Mouse (Mus musculus): Measurements from ENCODE around the gene Gm10447. TPM values are rescaled to one million over a fixed set of nuclear protein-coding genes. Genes with fewer than 3 reads are reported as not detected.
"Not testable (repeated sequence)": the region's sequence is repeated elsewhere in the genome, so short reads cannot be mapped to it uniquely, and the experiment has no call there.

The Gm10447 gene
- polyA plus RNA-seq, 1 experiment from 2014 or later: 0.22 TPM

DNA sequence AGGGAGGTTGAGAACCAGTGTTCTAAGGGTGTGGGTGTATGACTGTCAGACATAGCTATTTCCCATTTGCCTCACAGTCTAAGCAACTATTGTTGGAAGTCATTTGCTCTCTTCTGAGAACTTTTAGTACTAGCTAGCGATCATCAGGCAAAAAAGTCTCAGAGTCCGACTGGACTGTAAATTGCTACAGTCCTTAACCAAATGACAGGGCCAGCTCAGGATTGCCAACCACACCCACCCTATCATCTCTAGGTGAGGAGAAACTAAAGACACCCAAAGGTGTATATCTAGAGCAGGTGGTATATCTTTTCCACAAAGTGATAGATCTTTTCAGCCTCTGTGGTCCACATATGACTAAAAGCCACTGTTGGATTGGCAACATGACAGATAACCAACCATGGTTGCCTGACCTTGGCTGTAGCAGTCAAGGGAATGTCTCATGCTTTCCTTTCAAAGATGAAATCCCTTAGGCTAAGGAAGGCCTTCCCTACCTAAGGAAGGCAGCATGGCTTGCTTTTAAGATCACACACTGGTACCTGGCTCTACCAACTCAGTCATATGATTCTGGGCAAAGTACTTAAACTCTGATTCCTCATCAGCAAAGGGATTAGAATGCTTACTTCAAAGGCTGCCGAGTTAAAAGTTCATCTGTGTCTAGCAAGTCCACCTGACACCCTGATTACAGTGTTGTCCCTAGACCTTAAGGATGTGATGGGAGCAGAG, 28.8 kb downstream of the Gm10447 start:
- Histone ChIP-seq H3K27me3 (ENCODE audit: control insufficient read depth, insufficient read depth, low read depth, low read length) (no peaks in the 10 kb centered on the region), H3K4me2 (ENCODE audit: low read depth, low read length) (no peak overlapping the region), H3K4me1 (ENCODE audit: control insufficient read depth, low read depth, low read length) (peaks cover 30% of the 10 kb centered on the region), H3K27ac (ENCODE audit: low read length) (no peak overlapping the region), H3K9me3 (replicated peaks; ENCODE audit: control insufficient read depth, low read length) (no peaks in the 10 kb centered on the region), H3K9ac (ENCODE audit: low read depth, low read length) (no peak overlapping the region), H3K4me3 (ENCODE audit: low read depth, low read length) (no peak overlapping the region), H3K36me3 (ENCODE audit: control insufficient read depth, insufficient read depth) (peaks cover 12% of the 10 kb centered on the region)
- WGBS (ENCODE audit: insufficient replicate concordance): 76% methylated on average over 3 of the region's 3 CpGs
- ATAC-seq (ENCODE audit: low read depth): no peak

DNA sequence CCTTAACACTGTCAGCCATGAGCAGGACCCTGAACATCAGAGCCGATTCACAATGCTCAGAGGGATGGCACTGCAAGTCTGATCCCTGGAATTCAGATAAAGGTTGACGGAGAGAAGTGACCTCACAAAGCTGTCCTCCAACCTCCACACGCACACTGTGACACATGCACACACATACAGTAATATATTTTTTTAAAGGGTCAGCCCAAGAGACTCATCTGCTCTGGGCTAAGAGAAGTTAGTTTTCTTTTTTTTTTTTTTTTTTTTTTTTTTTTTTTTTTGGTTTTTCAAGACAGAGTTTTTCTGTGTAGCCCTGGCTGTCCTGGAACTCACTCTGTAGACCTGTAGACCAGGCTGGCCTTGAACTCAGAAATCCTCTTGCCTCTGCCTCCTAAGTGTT, 30.0 kb downstream of the Gm10447 start:
- not testable (repeated sequence) for H3K4me3 ChIP-seq (ENCODE audit: low read depth, low read length); H3K27me3 ChIP-seq (ENCODE audit: control insufficient read depth, insufficient read depth, low read depth, low read length); H3K27ac ChIP-seq (ENCODE audit: low read length); H3K4me2 ChIP-seq (ENCODE audit: low read depth, low read length); H3K9ac ChIP-seq (ENCODE audit: low read depth, low read length); H3K9me3 ChIP-seq (replicated peaks; ENCODE audit: control insufficient read depth, low read length); ATAC-seq (ENCODE audit: low read depth)
- peaks cover 12% of the 10 kb centered on the region for H3K36me3 ChIP-seq (ENCODE audit: control insufficient read depth, insufficient read depth)
- peaks cover 17% of the 10 kb centered on the region for H3K4me1 ChIP-seq (ENCODE audit: control insufficient read depth, low read depth, low read length)
- WGBS (ENCODE audit: insufficient replicate concordance): 77% methylated on average over 3 of the region's 3 CpGs

DNA sequence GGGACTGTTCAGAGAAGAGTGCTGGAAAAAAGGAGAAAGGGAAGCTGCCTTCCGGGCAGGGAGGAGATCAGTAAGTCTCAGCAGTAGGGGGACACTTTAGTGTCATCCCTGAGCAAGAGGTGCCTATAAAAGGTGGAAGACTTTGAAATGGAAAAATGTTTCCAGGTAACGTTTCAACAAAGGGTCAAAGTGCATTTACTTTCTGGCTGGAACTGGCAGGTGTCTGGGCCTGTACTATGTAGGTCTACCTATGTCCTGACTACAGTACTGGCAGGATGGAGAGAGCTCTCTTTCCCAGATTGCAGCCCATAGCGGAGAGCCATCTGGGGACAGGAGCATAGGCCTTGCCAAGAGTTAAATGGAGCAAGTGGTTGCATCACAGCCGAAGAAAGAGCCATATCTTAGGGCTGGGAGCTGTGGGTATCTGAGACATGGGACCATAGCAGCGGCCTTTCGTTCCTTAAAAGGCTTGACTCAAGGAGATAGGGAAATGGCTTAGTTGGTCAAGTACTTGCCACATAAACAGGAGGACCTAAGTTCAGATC, 31.1 kb downstream of the Gm10447 start:
- Histone ChIP-seq H3K4me1 (ENCODE audit: control insufficient read depth, low read depth, low read length) (peaks cover 9% of the 10 kb centered on the region), H3K9me3 (replicated peaks; ENCODE audit: control insufficient read depth, low read length) (no peaks in the 10 kb centered on the region), H3K27me3 (ENCODE audit: control insufficient read depth, insufficient read depth, low read depth, low read length) (no peaks in the 10 kb centered on the region), H3K9ac (ENCODE audit: low read depth, low read length) (no peak overlapping the region), H3K27ac (ENCODE audit: low read length) (peak overlapping the region; percentile 31; the same call in 1 of the 2 replicates), H3K4me3 (ENCODE audit: low read depth, low read length) (no peak overlapping the region), H3K4me2 (ENCODE audit: low read depth, low read length) (no peak overlapping the region), H3K36me3 (ENCODE audit: control insufficient read depth, insufficient read depth) (peaks cover 12% of the 10 kb centered on the region)
- 72% methylated on average over 6 of the region's 6 CpGs for WGBS (ENCODE audit: insufficient replicate concordance)
- no peak for ATAC-seq (ENCODE audit: low read depth)

DNA sequence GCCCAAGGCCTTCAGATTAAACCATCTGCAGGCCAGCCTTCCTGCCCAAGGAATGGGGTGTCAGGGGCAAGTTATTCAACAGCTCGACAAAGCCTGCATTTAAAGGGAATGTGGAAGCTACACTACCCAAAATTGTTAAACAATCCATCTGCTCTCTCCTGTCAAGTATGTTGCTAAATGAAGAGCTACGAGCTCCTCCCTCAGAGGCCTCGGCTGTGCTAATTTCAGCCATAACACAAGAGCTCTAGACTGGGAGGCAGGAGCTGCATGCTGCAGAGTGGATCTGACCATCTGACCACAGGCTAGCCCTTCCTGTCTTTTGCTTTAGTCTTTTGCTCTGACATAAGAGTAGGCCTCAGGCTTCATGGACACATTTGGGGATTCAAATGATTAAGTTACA, 31.7 kb downstream of the Gm10447 start:
- Histone ChIP-seq H3K36me3 (ENCODE audit: control insufficient read depth, insufficient read depth) (peaks cover 12% of the 10 kb centered on the region), H3K27me3 (ENCODE audit: control insufficient read depth, insufficient read depth, low read depth, low read length) (no peaks in the 10 kb centered on the region), H3K27ac (ENCODE audit: low read length) (no peak overlapping the region), H3K9me3 (replicated peaks; ENCODE audit: control insufficient read depth, low read length) (no peaks in the 10 kb centered on the region), H3K4me1 (ENCODE audit: control insufficient read depth, low read depth, low read length) (peaks cover 9% of the 10 kb centered on the region), H3K4me2 (ENCODE audit: low read depth, low read length) (no peak overlapping the region), H3K9ac (ENCODE audit: low read depth, low read length) (no peak overlapping the region), H3K4me3 (ENCODE audit: low read depth, low read length) (no peak overlapping the region)
- ATAC-seq (ENCODE audit: low read depth): no peak
- 56% methylated on average over 3 of the region's 3 CpGs for WGBS (ENCODE audit: insufficient replicate concordance)

DNA sequence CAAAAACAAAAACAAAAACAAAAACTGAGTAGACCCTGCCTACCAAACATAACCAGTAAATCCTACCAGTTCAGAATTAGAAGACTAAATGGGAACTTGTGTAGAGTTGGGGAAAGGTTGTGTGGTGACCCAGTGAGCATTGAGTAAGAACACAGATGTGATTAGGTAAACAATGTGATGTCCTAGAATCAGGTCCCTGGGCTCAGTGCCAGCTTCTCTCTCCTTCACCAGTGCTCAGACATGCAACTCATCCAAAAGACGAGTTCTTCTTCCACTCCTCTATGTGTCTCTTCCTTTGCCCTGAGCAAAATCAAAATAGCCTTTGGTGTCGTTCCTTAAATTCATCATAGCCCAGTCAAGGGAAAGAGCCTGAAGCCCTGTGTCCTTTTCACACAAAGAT, 32.1 kb downstream of the Gm10447 start:
- Histone ChIP-seq H3K36me3 (ENCODE audit: control insufficient read depth, insufficient read depth) (peaks cover 12% of the 10 kb centered on the region), H3K4me3 (ENCODE audit: low read depth, low read length) (no peak overlapping the region), H3K4me1 (ENCODE audit: control insufficient read depth, low read depth, low read length) (peaks cover 7% of the 10 kb centered on the region), H3K9ac (ENCODE audit: low read depth, low read length) (no peak overlapping the region), H3K9me3 (replicated peaks; ENCODE audit: control insufficient read depth, low read length) (no peaks in the 10 kb centered on the region), H3K27ac (ENCODE audit: low read length) (no peak overlapping the region), H3K4me2 (ENCODE audit: low read depth, low read length) (no peak overlapping the region), H3K27me3 (ENCODE audit: control insufficient read depth, insufficient read depth, low read depth, low read length) (no peaks in the 10 kb centered on the region)
- ATAC-seq (ENCODE audit: low read depth): 0 out of 2 replicates have a peak, but pooled peaks have one; percentile 30
- 59% methylated on average over 2 of the region's 2 CpGs for WGBS (ENCODE audit: insufficient replicate concordance)

DNA sequence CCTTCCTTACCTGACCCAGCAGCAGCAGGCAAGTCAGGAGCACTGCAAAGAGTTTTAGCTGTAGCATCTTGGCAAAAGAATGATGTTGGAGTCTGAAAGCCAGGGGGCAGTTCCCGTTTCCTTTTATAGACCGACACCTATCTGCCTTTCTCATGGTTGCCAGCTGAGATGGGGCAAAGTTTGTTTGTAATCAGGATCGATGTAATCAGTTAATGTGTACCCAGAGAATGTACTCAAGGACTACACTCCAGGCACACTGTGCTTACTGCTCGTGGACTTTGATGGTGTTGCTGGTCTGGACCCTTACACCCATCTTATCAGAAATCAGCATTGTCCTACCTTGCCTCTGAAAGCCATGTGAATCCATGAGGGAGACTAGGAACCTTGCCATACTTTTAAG, 33.9 kb downstream of the Gm10447 start, which contains the start of gene Leap2:
TSS of gene Leap2 (minus strand) at position 135 of the 400 bp plus-strand sequence.
- H3K9ac ChIP-seq (ENCODE audit: low read depth, low read length): peak within 1 kb of the TSS; percentile 30; the same call in 1 of the 2 replicates
- 46% methylated on average over 4 of the region's 4 CpGs for WGBS (ENCODE audit: insufficient replicate concordance)
- no peaks in the 10 kb centered on the region for H3K9me3 ChIP-seq (replicated peaks; ENCODE audit: control insufficient read depth, low read length)
- no peaks in the 10 kb centered on the region for H3K27me3 ChIP-seq (ENCODE audit: control insufficient read depth, insufficient read depth, low read depth, low read length)
- H3K4me3 ChIP-seq (ENCODE audit: low read depth, low read length): peak within 1 kb of the TSS; percentile 51
- peak; percentile 82 for ATAC-seq (ENCODE audit: low read depth)
- peaks cover 2% of the 10 kb centered on the region; the same call in 1 of the 2 replicates for H3K36me3 ChIP-seq (ENCODE audit: control insufficient read depth, insufficient read depth)
- peak within 1 kb of the TSS; percentile 74 for H3K27ac ChIP-seq (ENCODE audit: low read length)
- no peaks in the 10 kb centered on the region for H3K4me1 ChIP-seq (ENCODE audit: control insufficient read depth, low read depth, low read length)
- peak within 1 kb of the TSS; percentile 36; the same call in 1 of the 2 replicates for H3K4me2 ChIP-seq (ENCODE audit: low read depth, low read length)

DNA sequence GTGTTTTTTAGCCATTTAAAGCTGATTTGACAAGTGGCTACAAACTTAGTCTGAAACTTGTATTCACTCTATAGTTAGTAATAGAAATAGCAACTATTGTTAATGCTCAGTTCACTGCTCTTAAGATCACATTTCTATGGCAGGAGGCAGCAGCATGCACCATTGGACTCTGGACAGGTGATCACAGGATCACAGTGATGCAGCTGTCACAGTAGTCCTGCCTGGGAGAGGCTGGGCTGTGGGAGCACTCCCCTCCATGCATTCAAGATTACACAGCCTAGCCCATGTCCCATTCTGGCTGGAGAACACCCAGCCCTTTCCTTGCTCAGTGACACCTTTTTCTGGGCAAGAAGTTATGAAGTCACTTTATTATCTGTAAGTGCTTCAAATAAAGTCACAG, 38.9 kb downstream of the Gm10447 start:
- Histone ChIP-seq H3K9me3 (replicated peaks; ENCODE audit: control insufficient read depth, low read length) (no peaks in the 10 kb centered on the region), H3K36me3 (ENCODE audit: control insufficient read depth, insufficient read depth) (peaks cover 24% of the 10 kb centered on the region), H3K4me1 (ENCODE audit: control insufficient read depth, low read depth, low read length) (no peaks in the 10 kb centered on the region), H3K27ac (ENCODE audit: low read length) (no peak overlapping the region), H3K4me3 (ENCODE audit: low read depth, low read length) (no peak overlapping the region), H3K27me3 (ENCODE audit: control insufficient read depth, insufficient read depth, low read depth, low read length) (no peaks in the 10 kb centered on the region), H3K4me2 (ENCODE audit: low read depth, low read length) (no peak overlapping the region), H3K9ac (ENCODE audit: low read depth, low read length) (no peak overlapping the region)
- ATAC-seq (ENCODE audit: low read depth): peak; percentile 59

DNA sequence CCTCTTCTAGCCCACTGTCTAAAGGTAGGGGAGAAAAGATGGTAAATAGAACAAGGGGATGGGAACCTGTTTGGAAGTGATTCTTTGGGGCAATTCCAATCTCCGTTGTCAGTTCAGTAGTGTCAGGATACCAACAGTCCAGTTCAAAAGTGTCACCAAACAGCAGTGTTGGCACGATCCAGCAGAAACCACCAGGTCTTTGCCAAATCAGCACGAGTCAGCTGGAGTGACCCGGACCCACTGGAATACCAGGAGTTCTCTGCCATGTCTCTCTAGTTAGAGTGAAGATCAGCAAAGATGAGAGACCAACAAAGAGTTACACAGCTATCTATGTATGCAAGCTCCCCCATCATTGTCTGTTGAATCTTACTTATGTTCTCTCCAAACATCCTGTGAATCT, 43.0 kb downstream of the Gm10447 start:
- Histone ChIP-seq H3K9me3 (replicated peaks; ENCODE audit: control insufficient read depth, low read length) (no peaks in the 10 kb centered on the region), H3K27me3 (ENCODE audit: control insufficient read depth, insufficient read depth, low read depth, low read length) (no peaks in the 10 kb centered on the region), H3K36me3 (ENCODE audit: control insufficient read depth, insufficient read depth) (peaks cover 39% of the 10 kb centered on the region), H3K4me2 (ENCODE audit: low read depth, low read length) (no peak overlapping the region), H3K4me1 (ENCODE audit: control insufficient read depth, low read depth, low read length) (no peaks in the 10 kb centered on the region), H3K27ac (ENCODE audit: low read length) (no peak overlapping the region), H3K4me3 (ENCODE audit: low read depth, low read length) (no peak overlapping the region), H3K9ac (ENCODE audit: low read depth, low read length) (no peak overlapping the region)
- no peak for ATAC-seq (ENCODE audit: low read depth)
- 84% methylated on average over 4 of the region's 4 CpGs for WGBS (ENCODE audit: insufficient replicate concordance)

DNA sequence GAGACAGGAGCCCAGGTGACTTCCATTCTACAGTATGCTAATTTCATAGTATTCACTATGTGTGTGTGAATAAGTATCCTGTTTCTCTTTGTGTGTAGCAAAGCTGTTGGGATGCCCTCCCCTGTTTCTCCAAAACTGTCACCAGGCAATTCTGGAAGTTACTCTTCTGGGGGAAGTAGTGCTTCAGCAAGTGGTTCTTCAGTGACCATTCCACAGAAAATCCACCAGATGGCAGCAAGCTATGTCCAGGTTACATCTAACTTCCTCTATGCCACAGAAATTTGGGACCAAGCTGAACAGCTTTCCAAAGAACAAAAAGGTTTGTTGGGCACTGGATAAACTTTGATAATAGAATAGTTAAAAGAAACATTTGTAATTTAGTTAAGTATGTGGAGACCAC, 45.2 kb downstream of the Gm10447 start:
- ATAC-seq (ENCODE audit: low read depth): no peak
- Histone ChIP-seq H3K9me3 (replicated peaks; ENCODE audit: control insufficient read depth, low read length) (no peaks in the 10 kb centered on the region), H3K4me2 (ENCODE audit: low read depth, low read length) (no peak overlapping the region), H3K9ac (ENCODE audit: low read depth, low read length) (no peak overlapping the region), H3K4me1 (ENCODE audit: control insufficient read depth, low read depth, low read length) (no peaks in the 10 kb centered on the region), H3K36me3 (ENCODE audit: control insufficient read depth, insufficient read depth) (peaks cover 41% of the 10 kb centered on the region), H3K27ac (ENCODE audit: low read length) (no peak overlapping the region), H3K4me3 (ENCODE audit: low read depth, low read length) (no peak overlapping the region), H3K27me3 (ENCODE audit: control insufficient read depth, insufficient read depth, low read depth, low read length) (no peaks in the 10 kb centered on the region)
